Mouse (Mus musculus) effector memory CD4-positive, alpha-beta T cell, adult 7 months (primary cell): ENCODE measurements around the gene Amt. TPM values are rescaled to one million over a fixed set of nuclear protein-coding genes. Genes with fewer than 3 reads are reported as not detected.

ENCODE experiments used
- polyA plus RNA-seq: library from polyadenylated mRNA; unstranded; fragments of 100-300 nt; shearing (Covaris generic); gene quantifications from one replicate; pipeline ENCODE4 v1.2.1, GENCODE M21; 2017

Amt gene
- not detected for polyA plus RNA-seq

DNA sequence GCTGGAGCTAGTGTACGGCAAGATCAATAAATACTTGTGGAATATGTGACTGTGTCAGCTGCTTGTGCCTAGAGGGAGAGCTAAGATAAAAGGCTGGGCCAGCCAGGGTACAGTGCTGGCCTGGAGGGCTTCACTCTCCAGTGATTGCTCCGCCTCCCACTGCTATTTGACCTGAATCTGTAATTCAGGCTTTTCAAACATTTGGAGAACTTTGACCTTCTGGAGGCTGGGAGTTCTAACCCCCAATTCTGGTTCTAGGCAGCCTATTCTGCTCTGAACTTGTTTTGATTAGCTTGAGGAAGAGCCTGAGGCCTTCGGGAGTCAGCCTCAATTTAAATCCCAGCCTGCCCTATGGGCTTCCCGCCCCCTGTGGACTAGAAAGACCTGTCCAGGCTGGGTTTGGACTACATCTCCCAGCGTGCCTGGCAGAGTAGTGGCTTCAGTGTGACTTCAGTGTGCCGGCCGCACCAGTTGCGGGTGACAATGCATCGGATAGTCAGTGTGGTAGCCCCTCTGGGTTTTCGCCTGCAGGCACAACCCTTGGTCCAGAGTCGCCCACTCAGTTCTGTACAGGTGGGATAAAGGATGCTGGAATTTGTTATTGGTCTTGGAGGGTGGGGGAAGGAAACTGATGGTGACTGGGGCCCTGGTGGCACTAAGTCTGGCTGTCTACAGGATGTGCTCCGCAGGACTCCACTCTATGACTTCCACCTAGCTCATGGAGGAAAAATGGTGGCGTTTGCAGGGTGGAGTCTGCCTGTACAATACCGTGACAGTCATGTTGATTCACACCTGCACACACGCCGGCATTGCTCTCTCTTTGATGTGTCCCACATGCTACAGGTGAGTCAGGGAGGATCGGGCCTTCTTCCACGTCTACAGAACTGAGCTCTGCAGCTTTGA is at the start of gene Amt:
TSS of gene Amt (plus strand) at position 401 of the 903 bp plus-strand sequence.

GRCm38 (mm10) chr9:108263690-108264190 is 32.9 kb upstream of the Amt start, which contains the start of gene Dag1:
Gene Dag1, minus strand, starts transcription at chr9:108263958.

DNA sequence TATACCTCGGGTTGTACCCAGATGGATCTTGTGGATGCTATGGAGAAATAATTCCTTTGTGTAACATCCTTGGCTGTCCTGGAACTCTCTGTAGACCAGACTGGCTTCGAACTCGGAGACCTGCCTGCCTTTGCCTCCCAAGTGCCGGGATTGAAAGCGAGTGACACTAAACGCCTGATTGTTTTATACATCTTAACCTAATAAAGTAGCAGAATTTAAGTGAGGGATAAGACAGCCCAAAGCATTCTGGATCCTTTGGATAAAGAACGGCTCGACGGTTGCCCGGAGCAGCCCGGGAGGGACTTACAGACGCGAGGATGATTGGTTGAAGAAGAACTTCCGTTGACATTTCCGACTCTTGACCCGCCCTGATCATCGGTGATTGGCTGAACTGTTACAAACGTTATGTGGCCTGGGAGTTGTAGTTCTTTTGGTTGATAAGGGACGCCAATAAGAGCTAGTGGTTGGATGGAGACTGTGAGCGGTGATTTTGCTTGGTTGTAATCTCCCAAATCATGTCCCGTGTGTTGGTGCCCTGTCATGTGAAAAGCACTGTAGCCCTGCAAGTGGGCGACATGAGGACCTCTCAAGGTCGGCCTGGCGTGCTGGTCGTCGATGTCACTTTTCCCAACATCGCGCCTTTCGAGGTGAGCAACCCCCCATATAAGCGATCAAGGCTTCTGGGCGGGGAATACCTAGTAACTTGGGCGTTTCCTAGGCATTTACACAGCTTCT is 6.5 kb upstream of the Amt start, which contains the start of gene Nicn1:
TSS of gene Nicn1 (plus strand) at position 414 of the 735 bp plus-strand sequence.

DNA sequence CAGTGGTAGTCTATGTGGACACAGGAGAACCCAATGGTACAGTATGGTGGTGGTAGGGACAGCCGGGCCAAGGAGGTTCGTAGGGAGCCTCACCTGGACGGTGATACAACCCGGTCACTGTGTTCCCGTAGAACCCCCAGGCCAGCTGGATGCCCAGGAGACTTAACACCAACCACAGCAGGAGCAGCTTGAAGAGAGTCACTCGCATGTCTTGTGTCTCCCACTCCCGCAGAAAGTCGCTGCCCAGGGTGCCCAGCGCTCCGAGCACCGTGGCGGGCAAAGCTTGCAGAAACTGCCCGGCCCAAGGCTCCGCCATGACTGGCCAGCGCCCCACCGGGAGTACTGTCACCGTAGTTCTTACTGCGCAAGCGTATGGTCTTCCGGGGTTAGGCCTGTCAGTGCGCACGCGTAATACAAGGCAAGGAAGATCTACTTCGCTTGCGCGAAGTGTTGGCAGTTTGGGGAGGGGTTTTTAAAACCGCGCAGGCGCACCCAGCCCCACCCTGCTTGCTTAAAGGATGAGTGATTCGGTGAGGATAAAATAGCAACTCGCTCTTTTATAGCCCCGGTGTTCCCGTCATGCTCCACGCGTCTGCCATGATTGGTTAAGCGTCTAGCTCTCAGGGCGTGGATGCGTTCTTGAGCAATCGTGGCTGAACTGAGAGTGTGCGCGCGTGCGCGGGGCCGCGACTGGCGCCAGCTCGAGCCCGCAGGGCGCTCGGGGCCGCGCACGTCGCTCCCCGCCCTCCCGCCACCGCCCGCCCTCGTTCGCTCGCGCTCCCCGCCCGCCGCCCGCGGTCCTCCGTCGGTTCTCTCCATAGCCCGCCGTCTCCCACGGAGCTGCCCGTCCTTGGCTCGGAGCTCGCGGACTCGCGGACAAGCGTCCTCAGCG is 9.2 kb downstream of the Amt start, which contains the start of the genes Rhoa and Tcta:
TSS of gene Rhoa (plus strand) at position 501 of the 892 bp plus-strand sequence.
TSS of gene Tcta (minus strand) at position 532 of the 892 bp plus-strand sequence.

DNA sequence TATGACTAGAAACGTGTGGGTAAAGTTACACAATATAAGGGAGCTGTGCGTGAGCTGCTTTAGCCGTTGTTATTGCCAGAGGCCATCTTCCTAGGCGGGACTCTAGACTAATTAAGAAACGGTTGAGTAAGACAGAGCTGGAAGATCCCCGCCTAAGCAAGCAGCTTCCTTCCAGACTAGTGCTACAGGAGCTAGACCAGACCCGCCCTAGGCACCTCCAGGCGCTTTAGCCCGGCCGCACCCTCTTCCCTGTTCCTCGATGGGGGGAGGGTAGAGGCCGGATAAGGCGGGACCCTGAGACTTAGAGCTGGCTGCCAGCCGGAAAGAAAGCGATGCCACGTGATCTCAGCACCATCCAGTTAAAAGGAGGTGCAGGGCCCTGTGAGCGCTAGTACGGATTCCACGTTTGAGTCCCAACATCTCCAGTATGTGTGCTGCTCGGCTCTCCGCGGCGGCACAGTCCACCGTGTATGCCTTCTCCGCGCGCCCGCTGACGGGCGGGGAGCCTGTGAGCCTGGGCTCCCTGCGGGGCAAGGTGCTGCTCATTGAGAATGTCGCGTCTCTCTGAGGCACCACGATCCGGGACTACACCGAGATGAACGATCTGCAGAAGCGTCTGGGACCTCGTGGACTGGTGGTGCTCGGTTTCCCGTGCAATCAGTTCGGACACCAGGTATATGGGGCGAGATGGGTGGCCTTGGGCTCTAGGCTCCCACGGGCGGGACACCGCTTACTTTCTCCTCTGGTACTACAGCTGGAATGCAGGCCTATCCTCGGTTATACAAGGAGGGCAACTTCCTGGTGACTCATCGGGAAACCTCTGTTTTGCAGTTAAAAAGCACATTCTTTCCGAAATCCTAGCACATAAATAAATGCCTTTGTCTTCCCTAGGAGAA is 42.5 kb downstream of the Amt start, which contains the start of gene Gpx1:
TSS of gene Gpx1 (plus strand) at position 18 of the 896 bp plus-strand sequence.

GRCm38 (mm10) chr9:108347540-108348289 is 51.1 kb downstream of the Amt start, which contains the start of gene Usp4:
Gene Usp4, plus strand, starts transcription at chr9:108347853.

Other genes with a start within 250 kb of the Amt start
- gene Gmppb, start 247.6 kb upstream of the Amt start, polyA plus RNA-seq = 21.4 TPM
- 1.2 TPM for gene Amigo3, start 243.7 kb upstream of the Amt start, polyA plus RNA-seq
- 2.1 TPM for gene Mst1, start 216.4 kb upstream of the Amt start, polyA plus RNA-seq
- 115 TPM for gene Rnf123, start 213.5 kb upstream of the Amt start, polyA plus RNA-seq
- 79.0 TPM for gene Apeh, start 202.2 kb upstream of the Amt start, polyA plus RNA-seq
- gene Bsn, start 106.5 kb upstream of the Amt start, polyA plus RNA-seq = 0.28 TPM
- gene Dag1, start 32.9 kb upstream of the Amt start, polyA plus RNA-seq = 7.6 TPM
- 2.5 TPM for gene Nicn1, start 6.4 kb upstream of the Amt start, polyA plus RNA-seq
- 404 TPM for gene Rhoa, start 9.3 kb downstream of the Amt start, polyA plus RNA-seq
- gene Tcta, start 9.3 kb downstream of the Amt start, polyA plus RNA-seq = 4.3 TPM
- gene Gpx1, start 42.0 kb downstream of the Amt start, polyA plus RNA-seq = 221 TPM
- 90.5 TPM for gene Usp4, start 51.0 kb downstream of the Amt start, polyA plus RNA-seq
- gene 1700102P08Rik, start 96.0 kb downstream of the Amt start, polyA plus RNA-seq = 1.0 TPM
- 0.43 TPM for gene Ccdc36, start 131.6 kb downstream of the Amt start, polyA plus RNA-seq
- not detected for gene BC048562, start 139.6 kb downstream of the Amt start, polyA plus RNA-seq
- 27.8 TPM for gene Ccdc71, start 163.7 kb downstream of the Amt start, polyA plus RNA-seq
- 9.5 TPM for gene Klhdc8b, start 164.7 kb downstream of the Amt start, polyA plus RNA-seq
- gene Lamb2, start 182.9 kb downstream of the Amt start, polyA plus RNA-seq = 0.46 TPM
- gene Usp19, start 193.7 kb downstream of the Amt start, polyA plus RNA-seq = 150 TPM
- 68.2 TPM for gene Qars, start 210.9 kb downstream of the Amt start, polyA plus RNA-seq
- 165 TPM for gene Qrich1, start 220.0 kb downstream of the Amt start, polyA plus RNA-seq